Mouse (Mus musculus) spleen, adult 2 months (tissue): ENCODE measurements around the gene Lnx2. TPM values are rescaled to one million over a fixed set of nuclear protein-coding genes. Genes with fewer than 3 reads are reported as not detected.

Experiments
- DNase-seq, 2 experiments: peaks; one replicate each; pipeline versions ENCODE4 v3.0.0 to v3.0.0-alpha.2; 2012 to 2021; ENCODE audit warnings: low spot score in 2 of 2, low read depth in 1 of 2
- H3K27ac ChIP-seq: fragments of 200-500 bp; 2 replicates; pipeline ENCODE4 v1.5.1; 2012; ENCODE audit warnings: low read length, inconsistent platforms; ENCODE audit not compliant: insufficient read depth
- H3K27me3 ChIP-seq: fragments of 200-500 bp; 2 replicates; pipeline ENCODE4 v1.6.1; 2012; ENCODE audit warnings: mild to moderate bottlenecking, moderate library complexity, low read length, inconsistent platforms; ENCODE audit not compliant: control insufficient read depth, insufficient read depth
- H3K36me3 ChIP-seq: fragments of 200-500 bp; 2 replicates; pipeline ENCODE4 v1.6.1; 2012; ENCODE audit warnings: mild to moderate bottlenecking, low read length, inconsistent platforms; ENCODE audit not compliant: control insufficient read depth, insufficient read depth
- H3K4me1 ChIP-seq: fragments of 200-500 bp; 2 replicates; pipeline ENCODE4 v1.6.1; 2011; ENCODE audit warnings: inconsistent platforms; ENCODE audit not compliant: control insufficient read depth, insufficient read depth, insufficient read length
- H3K4me3 ChIP-seq: fragments of 200-500 bp; 2 replicates; pipeline ENCODE4 v1.5.1; 2011; ENCODE audit warnings: mild to moderate bottlenecking, inconsistent platforms; ENCODE audit not compliant: insufficient read depth, insufficient read length; ENCODE audit errors: extremely low read depth
- CTCF ChIP-seq: fragments of 200-500 bp; IDR thresholded peaks from 2 replicates; pipeline ENCODE4 v1.5.1; 2011; ENCODE audit warnings: mild to moderate bottlenecking, inconsistent platforms; ENCODE audit not compliant: insufficient read depth, insufficient read length, insufficient replicate concordance; ENCODE audit errors: extremely low read depth
- POLR2A ChIP-seq: fragments of 200-500 bp; IDR thresholded peaks from 2 replicates; pipeline ENCODE4 v1.6.1; 2011; ENCODE audit warnings: low read depth, low read length, inconsistent platforms
- WGBS: fragments of 180-500 bp; shearing (Covaris S2); methylation state at CpG from one replicate; pipeline ENCODE4 v1.1.7; 2018; 5-methylcytosine and 5-hydroxymethylcytosine counted together
- polyA plus RNA-seq: library from polyadenylated mRNA; depleted of rRNA; stranded (reverse); fragments of >200 nt; gene quantifications from 2 replicates; pipeline ENCODE4 v1.2.3, GENCODE M21; 2012

The Lnx2 gene
- polyA plus RNA-seq, 1 experiment = 21.3 TPM

DNA sequence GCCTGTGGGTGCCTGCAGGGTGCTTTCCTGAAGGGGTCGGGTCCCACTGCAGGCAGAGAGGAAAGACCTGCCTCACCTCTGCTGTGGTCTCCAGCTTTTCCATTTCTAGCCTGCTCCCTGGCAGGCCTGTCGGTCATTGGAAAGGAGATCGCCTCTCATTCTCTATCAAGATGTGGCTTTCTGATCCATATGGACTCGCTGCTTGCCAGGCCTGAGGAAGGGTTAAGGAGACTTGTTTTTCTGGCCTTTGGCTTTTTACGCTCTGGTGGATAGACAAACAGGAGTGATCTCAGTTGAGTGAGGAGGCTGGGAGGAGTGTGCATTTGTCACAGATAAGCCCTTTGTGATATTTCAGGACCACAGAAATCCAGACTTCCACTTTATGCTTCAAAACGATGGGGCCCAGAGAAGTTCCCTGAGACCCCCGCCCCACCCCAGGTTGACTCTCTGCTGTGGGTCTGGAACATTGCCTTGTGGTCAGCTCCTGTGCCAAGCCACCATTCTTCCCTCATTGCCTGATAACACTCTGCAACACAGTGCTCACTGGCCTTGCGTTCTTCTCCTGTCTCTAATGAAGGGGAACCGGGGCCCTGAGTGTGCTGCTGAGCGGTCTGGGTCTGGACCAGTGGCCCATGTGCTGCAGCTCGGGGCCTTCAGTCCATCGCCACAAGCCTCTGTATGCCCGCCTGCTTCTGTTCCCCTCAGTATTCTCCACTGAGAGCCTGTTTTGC, 32.6 kb upstream of the Lnx2 start:
- H3K36me3 ChIP-seq = peaks cover 20% of the 10 kb centered on the region
- H3K27ac ChIP-seq = no peak overlapping the region
- H3K27me3 ChIP-seq = no peaks in the 10 kb centered on the region
- H3K4me1 ChIP-seq = no peaks in the 10 kb centered on the region
- 96% methylated on average over 13 of the region's 13 CpGs for WGBS
- no peak for DNase-seq
- TF ChIP-seq CTCF = no peak
- TF ChIP-seq POLR2A = no peak
- H3K4me3 ChIP-seq = no peak overlapping the region

- H3K36me3 ChIP-seq = peaks cover 24% of the 10 kb centered on the region
- TF ChIP-seq POLR2A (no peak), CTCF (no peak)
These were observed 30.9 kb upstream of the Lnx2 start for GRCm38 (mm10) chr5:147107276-147107675.

DNA sequence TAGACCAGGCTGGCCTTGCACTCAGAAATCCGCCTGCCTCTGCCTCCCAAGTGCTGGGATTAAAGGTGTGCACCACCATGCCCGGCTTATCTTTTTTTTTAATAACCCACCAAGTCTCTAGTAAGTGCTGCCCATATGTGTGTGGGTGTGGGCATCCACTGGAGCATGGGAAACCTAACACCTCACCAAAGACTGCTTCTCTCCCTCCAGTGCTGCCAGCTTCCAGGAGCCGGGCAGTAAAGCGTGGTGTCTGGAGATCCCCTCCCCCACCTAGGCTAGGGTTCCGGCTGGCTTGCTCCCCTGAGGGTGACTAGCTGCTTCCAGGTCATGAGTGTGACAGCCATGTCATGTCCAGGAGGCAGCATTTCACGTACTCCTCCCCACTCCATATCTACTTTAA, 25.9 kb upstream of the Lnx2 start:
- Histone ChIP-seq H3K27ac (no peak overlapping the region), H3K36me3 (peaks cover 29% of the 10 kb centered on the region)
- WGBS = 95% methylated on average over 6 of the region's 6 CpGs

More at GRCm38 (mm10) chr5:147107276-147107675, 30.9 kb upstream of the Lnx2 start:
- no peaks in the 10 kb centered on the region for H3K4me1 ChIP-seq
- WGBS = over 99% methylated on average over 3 of the region's 3 CpGs
- H3K4me3 ChIP-seq = no peak overlapping the region
- no peaks in the 10 kb centered on the region for H3K27me3 ChIP-seq
- H3K27ac ChIP-seq = no peak overlapping the region
- no peak for DNase-seq

DNA sequence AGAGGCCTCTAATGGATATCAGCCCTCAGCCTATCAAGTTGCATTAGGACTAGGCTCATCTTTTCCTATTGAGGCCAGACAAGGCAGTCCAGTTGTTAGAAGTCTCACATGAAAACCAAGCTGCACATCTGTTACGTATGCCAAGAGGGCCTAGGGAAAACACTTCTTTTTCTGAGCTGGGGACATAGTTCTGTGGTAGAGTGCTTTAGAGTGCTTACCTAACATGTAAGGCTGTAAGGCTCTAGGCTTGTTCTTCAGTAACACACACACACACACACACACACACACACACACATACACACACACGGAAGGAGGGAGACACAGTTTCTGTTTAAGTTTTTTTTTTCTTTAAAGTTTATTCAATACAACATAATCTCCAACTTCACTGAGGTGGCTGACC, 23.8 kb upstream of the Lnx2 start:
- peaks cover 22% of the 10 kb centered on the region for H3K36me3 ChIP-seq
- no peak overlapping the region for H3K4me3 ChIP-seq
- H3K27ac ChIP-seq = no peak overlapping the region
- TF ChIP-seq CTCF (no peak), POLR2A (no peak)
- 90% methylated on average over 2 of the region's 2 CpGs for WGBS
- no peaks in the 10 kb centered on the region for H3K27me3 ChIP-seq
- DNase-seq = no peak
- H3K4me1 ChIP-seq = no peaks in the 10 kb centered on the region

More for the DNA sequence above, 25.9 kb upstream of the Lnx2 start:
- no peaks in the 10 kb centered on the region for H3K4me1 ChIP-seq
- TF ChIP-seq CTCF (no peak), POLR2A (no peak)
- H3K27me3 ChIP-seq = no peaks in the 10 kb centered on the region
- DNase-seq = no peak
- H3K4me3 ChIP-seq = no peak overlapping the region

GRCm38 (mm10) chr5:147098667-147099066, 22.3 kb upstream of the Lnx2 start:
- Histone ChIP-seq H3K4me1 (no peaks in the 10 kb centered on the region), H3K27ac (no peak overlapping the region), H3K27me3 (no peaks in the 10 kb centered on the region), H3K4me3 (no peak overlapping the region), H3K36me3 (peaks cover 22% of the 10 kb centered on the region)
- no peak for DNase-seq
- 88% methylated on average over 7 of the region's 7 CpGs for WGBS
- no peak for TF ChIP-seq POLR2A
- TF ChIP-seq CTCF = no peak

DNA sequence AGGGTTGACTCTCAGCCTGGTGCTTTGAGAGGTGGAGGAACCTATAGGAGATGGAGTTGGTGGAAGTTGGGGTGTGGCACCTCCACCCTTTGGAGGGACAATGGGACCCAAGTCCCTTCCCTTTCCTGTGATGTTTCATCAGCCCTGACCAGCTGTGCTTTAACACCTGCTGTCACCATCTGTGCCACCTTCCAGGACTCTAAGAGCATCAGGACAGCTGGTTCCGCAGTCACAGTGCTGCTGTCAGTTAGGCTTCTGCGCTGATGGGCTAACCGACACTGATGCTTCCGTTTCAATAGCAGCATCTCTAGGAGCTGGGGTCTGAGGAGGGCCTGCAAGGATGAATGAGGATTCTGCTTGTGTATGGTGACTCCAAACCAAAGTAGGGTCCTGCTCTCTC, 20.2 kb upstream of the Lnx2 start:
- no peaks in the 10 kb centered on the region for H3K27me3 ChIP-seq
- DNase-seq = no peak
- WGBS = 92% methylated on average over 4 of the region's 4 CpGs
- H3K36me3 ChIP-seq = peaks cover 13% of the 10 kb centered on the region
- H3K4me1 ChIP-seq = no peaks in the 10 kb centered on the region
- no peak overlapping the region for H3K27ac ChIP-seq
- TF ChIP-seq POLR2A (no peak), CTCF (no peak)
- no peak overlapping the region for H3K4me3 ChIP-seq

- no peak overlapping the region for H3K4me3 ChIP-seq
- no peaks in the 10 kb centered on the region for H3K4me1 ChIP-seq
- H3K36me3 ChIP-seq = peaks cover 8% of the 10 kb centered on the region; the same call in 1 of the 2 replicates
- H3K27ac ChIP-seq = no peak overlapping the region
- H3K27me3 ChIP-seq = no peaks in the 10 kb centered on the region
- DNase-seq = no peak
- TF ChIP-seq POLR2A (no peak), CTCF (no peak)
- WGBS = 96% methylated on average over 6 of the region's 6 CpGs
These were observed 17.9 kb upstream of the Lnx2 start for GRCm38 (mm10) chr5:147094296-147094695.
